Mouse (Mus musculus): ENCODE measurements around the gene Hectd3.

GRCm38 (mm10) chr4:117004649-117005048 lies 9.5 kb downstream of the Hectd3 start:
- TF ChIP-seq CTCF (IDR thresholded peaks at IDR 0.05; ENCODE audit: low read depth) = no peak
- no peak for TF ChIP-seq EP300 (optimal IDR thresholded peaks at IDR 0.05)

Measured in stomach, postnatal 0 days (tissue).